Mouse (Mus musculus): ENCODE results near the gene Olfr548-ps1. TPM values are rescaled to one million over a fixed set of nuclear protein-coding genes. Genes with fewer than 3 reads are reported as not detected.

Olfr548-ps1 gene
- total and polyA plus RNA-seq, 2 experiments from 2014 or later = not detected

DNA sequence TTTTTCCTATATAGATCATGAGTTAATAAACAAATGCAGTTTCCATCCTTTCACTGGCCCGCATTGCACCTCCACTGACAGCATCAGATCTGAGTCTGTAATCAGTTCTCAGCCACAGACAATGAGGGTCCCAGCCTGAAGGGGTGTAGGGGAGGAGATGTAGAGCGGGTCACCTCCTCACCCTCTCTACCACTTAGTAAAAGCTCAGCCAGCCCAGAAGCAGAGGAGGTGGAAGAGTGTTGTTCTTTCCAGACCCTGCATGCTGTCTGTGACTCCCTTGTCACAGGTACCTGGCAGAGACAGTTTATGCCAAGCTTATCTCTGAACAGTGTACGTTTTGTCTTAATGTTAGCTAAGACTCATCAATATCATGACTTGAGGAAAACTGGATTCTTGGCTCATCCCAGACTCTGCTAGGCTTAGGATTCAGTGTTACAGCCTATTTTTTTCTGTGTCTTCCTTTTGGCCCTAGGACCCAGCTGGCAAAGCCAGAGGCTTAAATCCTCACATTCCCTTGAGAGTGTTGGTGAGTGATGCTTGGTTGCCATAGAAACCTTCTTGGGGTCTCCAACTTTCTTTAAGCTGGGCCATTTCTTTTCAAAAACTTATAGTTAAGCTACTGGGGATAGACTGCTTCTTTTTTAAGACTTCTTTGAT is 32.6 kb downstream of the Olfr548-ps1 start:
- Histone ChIP-seq H3K4me2 (ENCODE audit: low read depth) (no peak overlapping the region), H3K27me3 (ENCODE audit: insufficient read depth, low read length) (no peaks in the 10 kb centered on the region), H3K4me3 (ENCODE audit: low read depth, low read length) (no peak overlapping the region), H3K36me3 (ENCODE audit: insufficient read depth) (no peaks in the 10 kb centered on the region), H3K4me1 (ENCODE audit: insufficient read depth) (no peaks in the 10 kb centered on the region), H3K9ac (no peak overlapping the region), H3K9me3 (ENCODE audit: low read length) (no peaks in the 10 kb centered on the region), H3K27ac (ENCODE audit: low read depth, low read length) (no peak overlapping the region)
- no peak for TF ChIP-seq CTCF (IDR thresholded peaks at IDR 0.05; ENCODE audit: low read depth)
- 67% methylated on average over 3 of the region's 3 CpGs for WGBS
- ATAC-seq = peak; percentile 54
- DNase-seq = peak; percentile 8

DNA sequence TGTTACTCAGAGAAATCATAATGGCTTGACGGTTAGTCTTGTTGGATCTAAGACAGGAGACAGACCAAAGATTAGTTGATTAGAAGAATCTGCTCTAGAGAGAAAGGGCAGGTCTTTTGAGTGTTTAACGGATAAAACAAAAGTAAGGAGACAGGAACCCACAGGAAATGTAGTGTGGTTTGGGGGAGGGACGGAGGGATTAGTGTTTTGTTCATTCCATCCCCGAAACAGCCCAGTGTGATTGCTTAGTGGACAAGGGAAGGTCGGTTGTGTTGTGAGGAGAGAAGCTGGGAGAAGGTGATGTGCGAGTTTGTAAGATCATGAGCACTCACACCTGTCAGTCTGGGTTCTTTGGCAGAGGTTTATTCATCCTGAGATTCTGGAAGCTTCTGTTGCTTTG is 35.3 kb downstream of the Olfr548-ps1 start:
- no peak for TF ChIP-seq CTCF (IDR thresholded peaks at IDR 0.05; ENCODE audit: low read depth)
- no peaks in the 10 kb centered on the region for H3K4me1 ChIP-seq (ENCODE audit: insufficient read depth)
- H3K9me3 ChIP-seq (ENCODE audit: low read length) = no peaks in the 10 kb centered on the region
- H3K4me3 ChIP-seq (ENCODE audit: low read depth, low read length) = no peak overlapping the region
- DNase-seq (no peak), ATAC-seq (no peak)
- H3K27ac ChIP-seq (ENCODE audit: low read depth, low read length) = no peak overlapping the region
- H3K27me3 ChIP-seq (ENCODE audit: insufficient read depth, low read length) = no peaks in the 10 kb centered on the region
- 45% methylated on average over 6 of the region's 6 CpGs for WGBS
- no peak overlapping the region for H3K4me2 ChIP-seq (ENCODE audit: low read depth)
- H3K36me3 ChIP-seq (ENCODE audit: insufficient read depth) = no peaks in the 10 kb centered on the region
- H3K9ac ChIP-seq = no peak overlapping the region

DNA sequence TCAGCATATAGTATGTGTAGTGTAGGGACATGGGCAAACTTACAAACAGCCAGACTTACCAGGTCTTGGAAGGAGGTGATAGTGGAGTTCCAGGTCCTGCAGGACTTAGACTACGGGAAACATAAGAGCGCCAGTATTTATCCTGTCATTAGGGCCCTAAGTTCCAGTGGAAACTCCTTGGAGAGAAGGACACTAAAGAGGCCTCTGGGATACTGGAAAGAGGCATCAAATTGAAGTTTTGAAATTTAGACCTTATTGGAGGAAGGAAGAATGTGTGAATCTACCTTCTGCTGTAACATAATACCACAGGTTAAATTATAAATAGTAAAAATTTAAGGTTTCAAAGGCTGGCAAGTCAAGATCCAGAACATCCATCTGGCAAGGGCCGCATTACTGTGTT is 51.1 kb downstream of the Olfr548-ps1 start, which contains the start of gene Olfr551:
Gene Olfr551 (minus strand): TSS at position 101 of the 400 bp plus-strand sequence.
- no peak for DNase-seq
- no peak for TF ChIP-seq CTCF (IDR thresholded peaks at IDR 0.05; ENCODE audit: low read depth)
- no peak within 1 kb of the TSS for H3K27ac ChIP-seq (ENCODE audit: low read depth, low read length)
- no peaks in the 10 kb centered on the region for H3K4me1 ChIP-seq (ENCODE audit: insufficient read depth)
- no peak within 1 kb of the TSS for H3K9ac ChIP-seq
- H3K4me2 ChIP-seq (ENCODE audit: low read depth) = no peak within 1 kb of the TSS
- no peaks in the 10 kb centered on the region for H3K27me3 ChIP-seq (ENCODE audit: insufficient read depth, low read length)
- no peaks in the 10 kb centered on the region for H3K36me3 ChIP-seq (ENCODE audit: insufficient read depth)
- ATAC-seq = no peak
- H3K9me3 ChIP-seq (ENCODE audit: low read length) = no peaks in the 10 kb centered on the region
- H3K4me3 ChIP-seq (ENCODE audit: low read depth, low read length) = no peak within 1 kb of the TSS
- 94% methylated on average over 3 of the region's 3 CpGs for WGBS

Other genes starting within 250 kb of the Olfr548-ps1 start
- gene Rrm1, start 99.2 kb upstream of the Olfr548-ps1 start, total RNA-seq (2014; rRNA removed) = 31.9 and 40.0 TPM in 2 replicates
- gene Rrm1, start 99.2 kb upstream of the Olfr548-ps1 start, polyA plus RNA-seq (2015; fragmentation: Nextera tagmentation; extraction: Ambion mirVana) = 25.6 and 30.9 TPM in 2 replicates
- not detected in 2 replicates for gene Olfr543, start 59.2 kb upstream of the Olfr548-ps1 start, total RNA-seq (2014; rRNA removed)
- 0.23 and 0.25 TPM in 2 replicates for gene Olfr543, start 59.2 kb upstream of the Olfr548-ps1 start, polyA plus RNA-seq (2015; fragmentation: Nextera tagmentation; extraction: Ambion mirVana)
- gene Olfr544, start 52.6 kb upstream of the Olfr548-ps1 start, total RNA-seq (2014; rRNA removed) = not detected in 2 replicates
- gene Olfr544, start 52.6 kb upstream of the Olfr548-ps1 start, polyA plus RNA-seq (2015; fragmentation: Nextera tagmentation; extraction: Ambion mirVana) = 0.04 and 0.05 TPM in 2 replicates
- gene Olfr545, start 41.3 kb upstream of the Olfr548-ps1 start, total RNA-seq (2014; rRNA removed) = 0.24 TPM in 1 of 2 replicates, not detected in the other
- gene Olfr545, start 41.3 kb upstream of the Olfr548-ps1 start, polyA plus RNA-seq (2015; fragmentation: Nextera tagmentation; extraction: Ambion mirVana) = 0.05 and 0.08 TPM in 2 replicates
- not detected in 2 replicates for gene Olfr547, start 6.1 kb upstream of the Olfr548-ps1 start, total RNA-seq (2014; rRNA removed)
- not detected in 2 replicates for gene Olfr547, start 6.1 kb upstream of the Olfr548-ps1 start, polyA plus RNA-seq (2015; fragmentation: Nextera tagmentation; extraction: Ambion mirVana)
- gene Olfr549, start 9.0 kb downstream of the Olfr548-ps1 start, total RNA-seq (2014; rRNA removed) = not detected in 2 replicates
- gene Olfr549, start 9.0 kb downstream of the Olfr548-ps1 start, polyA plus RNA-seq (2015; fragmentation: Nextera tagmentation; extraction: Ambion mirVana) = not detected in 2 replicates
- 1.5 and 3.5 TPM in 2 replicates for gene Trim21, start 24.6 kb downstream of the Olfr548-ps1 start, total RNA-seq (2014; rRNA removed)
- 0.30 and 0.38 TPM in 2 replicates for gene Trim21, start 24.6 kb downstream of the Olfr548-ps1 start, polyA plus RNA-seq (2015; fragmentation: Nextera tagmentation; extraction: Ambion mirVana)
- not detected in 2 replicates for gene Olfr550, start 30.5 kb downstream of the Olfr548-ps1 start, total RNA-seq (2014; rRNA removed)
- not detected in 2 replicates for gene Olfr550, start 30.5 kb downstream of the Olfr548-ps1 start, polyA plus RNA-seq (2015; fragmentation: Nextera tagmentation; extraction: Ambion mirVana)
- gene Olfr551, start 51.0 kb downstream of the Olfr548-ps1 start, total RNA-seq (2014; rRNA removed) = not detected in 2 replicates
- not detected in 2 replicates for gene Olfr551, start 51.0 kb downstream of the Olfr548-ps1 start, polyA plus RNA-seq (2015; fragmentation: Nextera tagmentation; extraction: Ambion mirVana)
- not detected in 2 replicates for gene Olfr552, start 56.9 kb downstream of the Olfr548-ps1 start, total RNA-seq (2014; rRNA removed)
- not detected in 2 replicates for gene Olfr552, start 56.9 kb downstream of the Olfr548-ps1 start, polyA plus RNA-seq (2015; fragmentation: Nextera tagmentation; extraction: Ambion mirVana)
- not detected in 2 replicates for gene Olfr553, start 77.3 kb downstream of the Olfr548-ps1 start, total RNA-seq (2014; rRNA removed)
- not detected in 2 replicates for gene Olfr553, start 77.3 kb downstream of the Olfr548-ps1 start, polyA plus RNA-seq (2015; fragmentation: Nextera tagmentation; extraction: Ambion mirVana)
- gene Olfr554, start 97.5 kb downstream of the Olfr548-ps1 start, total RNA-seq (2014; rRNA removed) = not detected in 2 replicates
- gene Olfr554, start 97.5 kb downstream of the Olfr548-ps1 start, polyA plus RNA-seq (2015; fragmentation: Nextera tagmentation; extraction: Ambion mirVana) = not detected in 2 replicates
- not detected in 2 replicates for gene Olfr555, start 117.9 kb downstream of the Olfr548-ps1 start, total RNA-seq (2014; rRNA removed)
- not detected in 2 replicates for gene Olfr555, start 117.9 kb downstream of the Olfr548-ps1 start, polyA plus RNA-seq (2015; fragmentation: Nextera tagmentation; extraction: Ambion mirVana)
- not detected in 2 replicates for gene Olfr556, start 124.0 kb downstream of the Olfr548-ps1 start, total RNA-seq (2014; rRNA removed)
- gene Olfr556, start 124.0 kb downstream of the Olfr548-ps1 start, polyA plus RNA-seq (2015; fragmentation: Nextera tagmentation; extraction: Ambion mirVana) = not detected in 2 replicates
- 4.2 and 6.8 TPM in 2 replicates for gene Trim68, start 146.4 kb downstream of the Olfr548-ps1 start, total RNA-seq (2014; rRNA removed)
- 2.2 and 4.0 TPM in 2 replicates for gene Trim68, start 146.4 kb downstream of the Olfr548-ps1 start, polyA plus RNA-seq (2015; fragmentation: Nextera tagmentation; extraction: Ambion mirVana)
- gene Olfr557, start 155.0 kb downstream of the Olfr548-ps1 start, total RNA-seq (2014; rRNA removed) = not detected in 2 replicates
- gene Olfr557, start 155.0 kb downstream of the Olfr548-ps1 start, polyA plus RNA-seq (2015; fragmentation: Nextera tagmentation; extraction: Ambion mirVana) = not detected in 2 replicates
- not detected in 2 replicates for gene Olfr558, start 161.3 kb downstream of the Olfr548-ps1 start, total RNA-seq (2014; rRNA removed)
- gene Olfr558, start 161.3 kb downstream of the Olfr548-ps1 start, polyA plus RNA-seq (2015; fragmentation: Nextera tagmentation; extraction: Ambion mirVana) = 0.04 TPM in 1 of 2 replicates, not detected in the other
- not detected in 2 replicates for gene Olfr33, start 178.2 kb downstream of the Olfr548-ps1 start, total RNA-seq (2014; rRNA removed)
- not detected in 2 replicates for gene Olfr33, start 178.2 kb downstream of the Olfr548-ps1 start, polyA plus RNA-seq (2015; fragmentation: Nextera tagmentation; extraction: Ambion mirVana)
- gene Olfr559, start 186.6 kb downstream of the Olfr548-ps1 start, total RNA-seq (2014; rRNA removed) = not detected in 2 replicates
- gene Olfr559, start 186.6 kb downstream of the Olfr548-ps1 start, polyA plus RNA-seq (2015; fragmentation: Nextera tagmentation; extraction: Ambion mirVana) = not detected in 2 replicates
- gene Olfr560, start 218.5 kb downstream of the Olfr548-ps1 start, total RNA-seq (2014; rRNA removed) = not detected in 2 replicates
- gene Olfr560, start 218.5 kb downstream of the Olfr548-ps1 start, polyA plus RNA-seq (2015; fragmentation: Nextera tagmentation; extraction: Ambion mirVana) = not detected in 2 replicates
- gene Olfr78, start 218.6 kb downstream of the Olfr548-ps1 start, total RNA-seq (2014; rRNA removed) = not detected in 2 replicates
- gene Olfr78, start 218.6 kb downstream of the Olfr548-ps1 start, polyA plus RNA-seq (2015; fragmentation: Nextera tagmentation; extraction: Ambion mirVana) = 0.04 TPM in 1 of 2 replicates, not detected in the other
- gene Olfr561, start 230.3 kb downstream of the Olfr548-ps1 start, total RNA-seq (2014; rRNA removed) = not detected in 2 replicates
- not detected in 2 replicates for gene Olfr561, start 230.3 kb downstream of the Olfr548-ps1 start, polyA plus RNA-seq (2015; fragmentation: Nextera tagmentation; extraction: Ambion mirVana)

All from forebrain, postnatal 0 days (tissue).